Mouse (Mus musculus): ENCODE measurements at regions not wholly inside any gene's neighbourhood (a gene's known extent, or its start where the extent isn't known, plus 50 kb on each side); places are given as distances from the start of the nearest gene placed in this dataset.

- DNase-seq (ENCODE audit: low spot score) (no peak), ATAC-seq (replicated peaks; ENCODE audit: low FRiP score) (no peak)
- no peak overlapping the region for H3K4me3 ChIP-seq (ENCODE audit: low read depth, low read length)
- H3K27ac ChIP-seq (ENCODE audit: low read depth, low read length): no peak overlapping the region
- H3K4me1 ChIP-seq (replicated peaks; ENCODE audit: control insufficient read depth, insufficient read depth, low read length): peaks cover 4% of the 10 kb centered on the region; the same call in 1 of the 2 replicates
- no peak overlapping the region for H3K9ac ChIP-seq (ENCODE audit: low read length)
- no peaks in the 10 kb centered on the region for H3K27me3 ChIP-seq (ENCODE audit: control insufficient read depth, insufficient read depth, low read length)
- H3K9me3 ChIP-seq (ENCODE audit: control insufficient read depth, low read length): no peaks in the 10 kb centered on the region
- 92% methylated on average over 4 of the region's 4 CpGs for WGBS
- H3K4me2 ChIP-seq (ENCODE audit: low read depth, low read length, severe bottlenecking): no peak overlapping the region
- H3K36me3 ChIP-seq (ENCODE audit: control insufficient read depth, insufficient read depth, low read length): no peaks in the 10 kb centered on the region
Observed at GRCm38 (mm10) chr14:76671023-76671422, 114.3 kb upstream of the Serp2 start.

GRCm38 (mm10) chr14:76665754-76666371 is 109.2 kb upstream of the Serp2 start:
- Histone ChIP-seq H3K27ac (ENCODE audit: low read depth, low read length) (no peak overlapping the region), H3K9ac (ENCODE audit: low read length) (no peak overlapping the region), H3K36me3 (ENCODE audit: control insufficient read depth, insufficient read depth, low read length) (no peaks in the 10 kb centered on the region; the same call in 1 of the 2 replicates), H3K9me3 (ENCODE audit: control insufficient read depth, low read length) (no peaks in the 10 kb centered on the region), H3K27me3 (ENCODE audit: control insufficient read depth, insufficient read depth, low read length) (no peaks in the 10 kb centered on the region), H3K4me2 (ENCODE audit: low read depth, low read length, severe bottlenecking) (no peak overlapping the region), H3K4me1 (replicated peaks; ENCODE audit: control insufficient read depth, insufficient read depth, low read length) (no peaks in the 10 kb centered on the region), H3K4me3 (ENCODE audit: low read depth, low read length) (no peak overlapping the region)
- 86% methylated on average over 12 of the region's 12 CpGs for WGBS
- no peak for DNase-seq (ENCODE audit: low spot score)
- ATAC-seq (replicated peaks; ENCODE audit: low FRiP score): no peak

- no peaks in the 10 kb centered on the region for H3K9me3 ChIP-seq (ENCODE audit: control insufficient read depth, low read length)
- no peak overlapping the region for H3K9ac ChIP-seq (ENCODE audit: low read length)
- no peaks in the 10 kb centered on the region for H3K27me3 ChIP-seq (ENCODE audit: control insufficient read depth, insufficient read depth, low read length)
- H3K4me1 ChIP-seq (replicated peaks; ENCODE audit: control insufficient read depth, insufficient read depth, low read length): no peaks in the 10 kb centered on the region
- ATAC-seq (replicated peaks; ENCODE audit: low FRiP score) (no peak), DNase-seq (ENCODE audit: low spot score) (no peak)
- no peaks in the 10 kb centered on the region; the same call in 1 of the 2 replicates for H3K36me3 ChIP-seq (ENCODE audit: control insufficient read depth, insufficient read depth, low read length)
- 86% methylated on average over 11 of the region's 11 CpGs for WGBS
- H3K4me2 ChIP-seq (ENCODE audit: low read depth, low read length, severe bottlenecking): no peak overlapping the region
- H3K27ac ChIP-seq (ENCODE audit: low read depth, low read length): no peak overlapping the region
- no peak overlapping the region for H3K4me3 ChIP-seq (ENCODE audit: low read depth, low read length)
Observed at GRCm38 (mm10) chr14:76664586-76665508, 108.2 kb upstream of the Serp2 start.

GRCm38 (mm10) chr14:76663816-76664215 is 107.1 kb upstream of the Serp2 start:
- no peak overlapping the region for H3K4me3 ChIP-seq (ENCODE audit: low read depth, low read length)
- 98% methylated on average over 2 of the region's 2 CpGs for whole genome bisulfite sequencing
- H3K27me3 ChIP-seq (ENCODE audit: control insufficient read depth, insufficient read depth, low read length): no peaks in the 10 kb centered on the region
- ATAC-seq (replicated peaks; ENCODE audit: low FRiP score) (no peak), DNase-seq (ENCODE audit: low spot score) (no peak)
- H3K4me2 ChIP-seq (ENCODE audit: low read depth, low read length, severe bottlenecking): no peak overlapping the region
- no peaks in the 10 kb centered on the region for H3K9me3 ChIP-seq (ENCODE audit: control insufficient read depth, low read length)
- 0 out of 2 replicates have a peak, but pooled peaks cover 2% of the 10 kb centered on the region for H3K4me1 ChIP-seq (replicated peaks; ENCODE audit: control insufficient read depth, insufficient read depth, low read length)
- no peak overlapping the region for H3K9ac ChIP-seq (ENCODE audit: low read length)
- H3K36me3 ChIP-seq (ENCODE audit: control insufficient read depth, insufficient read depth, low read length): no peaks in the 10 kb centered on the region; the same call in 1 of the 2 replicates
- no peak overlapping the region for H3K27ac ChIP-seq (ENCODE audit: low read depth, low read length)

GRCm38 (mm10) chr14:76662871-76663270 is 106.2 kb upstream of the Serp2 start:
- ATAC-seq (replicated peaks; ENCODE audit: low FRiP score): no peak
- no peaks in the 10 kb centered on the region; the same call in 1 of the 2 replicates for H3K36me3 ChIP-seq (ENCODE audit: control insufficient read depth, insufficient read depth, low read length)
- H3K4me1 ChIP-seq (replicated peaks; ENCODE audit: control insufficient read depth, insufficient read depth, low read length): peaks cover 7% of the 10 kb centered on the region; the same call in 1 of the 2 replicates
- no peaks in the 10 kb centered on the region for H3K9me3 ChIP-seq (ENCODE audit: control insufficient read depth, low read length)
- H3K9ac ChIP-seq (ENCODE audit: low read length): no peak overlapping the region
- H3K27ac ChIP-seq (ENCODE audit: low read depth, low read length): no peak overlapping the region
- H3K4me2 ChIP-seq (ENCODE audit: low read depth, low read length, severe bottlenecking): no peak overlapping the region
- no peaks in the 10 kb centered on the region for H3K27me3 ChIP-seq (ENCODE audit: control insufficient read depth, insufficient read depth, low read length)
- no peak for DNase-seq (ENCODE audit: low spot score)
- 85% methylated on average over 7 of the region's 7 CpGs for WGBS
- H3K4me3 ChIP-seq (ENCODE audit: low read depth, low read length): no peak overlapping the region

- no peak for DNase-seq (ENCODE audit: low spot score)
- Histone ChIP-seq H3K27ac (ENCODE audit: low read depth, low read length) (no peak overlapping the region), H3K4me2 (ENCODE audit: low read depth, low read length, severe bottlenecking) (no peak overlapping the region), H3K9ac (ENCODE audit: low read length) (no peak overlapping the region), H3K4me3 (ENCODE audit: low read depth, low read length) (no peak overlapping the region), H3K36me3 (ENCODE audit: control insufficient read depth, insufficient read depth, low read length) (no peaks in the 10 kb centered on the region; the same call in 1 of the 2 replicates), H3K9me3 (ENCODE audit: control insufficient read depth, low read length) (no peaks in the 10 kb centered on the region), H3K27me3 (ENCODE audit: control insufficient read depth, insufficient read depth, low read length) (no peaks in the 10 kb centered on the region), H3K4me1 (replicated peaks; ENCODE audit: control insufficient read depth, insufficient read depth, low read length) (peaks cover 11% of the 10 kb centered on the region; the same call in 1 of the 2 replicates)
- 42% methylated on average over 2 of the region's 2 CpGs for WGBS
- ATAC-seq (replicated peaks; ENCODE audit: low FRiP score): no peak
Observed at GRCm38 (mm10) chr14:76660906-76661305, 104.2 kb upstream of the Serp2 start.

- 81% methylated on average over 15 of the region's 15 CpGs for WGBS
- H3K36me3 ChIP-seq (ENCODE audit: control insufficient read depth, insufficient read depth, low read length): no peaks in the 10 kb centered on the region; the same call in 1 of the 2 replicates
- no peak overlapping the region for H3K9ac ChIP-seq (ENCODE audit: low read length)
- no peak overlapping the region for H3K4me2 ChIP-seq (ENCODE audit: low read depth, low read length, severe bottlenecking)
- no peak for DNase-seq (ENCODE audit: low spot score)
- peaks cover 11% of the 10 kb centered on the region; the same call in 1 of the 2 replicates for H3K4me1 ChIP-seq (replicated peaks; ENCODE audit: control insufficient read depth, insufficient read depth, low read length)
- no peak overlapping the region for H3K4me3 ChIP-seq (ENCODE audit: low read depth, low read length)
- no peaks in the 10 kb centered on the region for H3K27me3 ChIP-seq (ENCODE audit: control insufficient read depth, insufficient read depth, low read length)
- H3K27ac ChIP-seq (ENCODE audit: low read depth, low read length): no peak overlapping the region
- ATAC-seq (replicated peaks; ENCODE audit: low FRiP score): no peak
- H3K9me3 ChIP-seq (ENCODE audit: control insufficient read depth, low read length): no peaks in the 10 kb centered on the region
Observed at GRCm38 (mm10) chr14:76658952-76659502, 102.3 kb upstream of the Serp2 start.

- WGBS: 58% methylated on average over 9 of the region's 9 CpGs
- DNase-seq (ENCODE audit: low spot score): peak; percentile 82
- H3K36me3 ChIP-seq (ENCODE audit: control insufficient read depth, insufficient read depth, low read length): no peaks in the 10 kb centered on the region; the same call in 1 of the 2 replicates
- H3K4me3 ChIP-seq (ENCODE audit: low read depth, low read length): no peak overlapping the region
- H3K27me3 ChIP-seq (ENCODE audit: control insufficient read depth, insufficient read depth, low read length): no peaks in the 10 kb centered on the region
- no peak overlapping the region for H3K9ac ChIP-seq (ENCODE audit: low read length)
- 0 out of 2 replicates have a peak overlapping the region, but pooled peaks have one; percentile 25 for H3K27ac ChIP-seq (ENCODE audit: low read depth, low read length)
- no peak overlapping the region for H3K4me2 ChIP-seq (ENCODE audit: low read depth, low read length, severe bottlenecking)
- peaks cover 11% of the 10 kb centered on the region; the same call in 1 of the 2 replicates for H3K4me1 ChIP-seq (replicated peaks; ENCODE audit: control insufficient read depth, insufficient read depth, low read length)
- H3K9me3 ChIP-seq (ENCODE audit: control insufficient read depth, low read length): no peaks in the 10 kb centered on the region
- peak; percentile 83 for ATAC-seq (replicated peaks; ENCODE audit: low FRiP score)
Observed at GRCm38 (mm10) chr14:76657784-76658610, 101.3 kb upstream of the Serp2 start.

Data from forebrain, embryonic 11.5 days (tissue).